Mouse (Mus musculus) C2C12 (cell line): ENCODE measurements around the gene Gm36079.
"Not testable (repeated sequence)": the region's sequence is repeated elsewhere in the genome, so short reads cannot be mapped to it uniquely, and the experiment has no call there.

Experiments
- CTCF ChIP-seq: IDR thresholded peaks from one replicate; pipeline ENCODE4 v1.5.1; 2011; ENCODE audit not compliant: control insufficient read depth, insufficient read depth, insufficient read length
- MAX ChIP-seq: IDR thresholded peaks from one replicate; pipeline ENCODE4 v1.6.1; 2011; ENCODE audit warnings: mild to moderate bottlenecking, control low read depth
- USF1 ChIP-seq: IDR thresholded peaks from one replicate; pipeline ENCODE4 v1.6.1; 2011; ENCODE audit warnings: low read depth, mild to moderate bottlenecking, control low read depth, moderate library complexity

DNA sequence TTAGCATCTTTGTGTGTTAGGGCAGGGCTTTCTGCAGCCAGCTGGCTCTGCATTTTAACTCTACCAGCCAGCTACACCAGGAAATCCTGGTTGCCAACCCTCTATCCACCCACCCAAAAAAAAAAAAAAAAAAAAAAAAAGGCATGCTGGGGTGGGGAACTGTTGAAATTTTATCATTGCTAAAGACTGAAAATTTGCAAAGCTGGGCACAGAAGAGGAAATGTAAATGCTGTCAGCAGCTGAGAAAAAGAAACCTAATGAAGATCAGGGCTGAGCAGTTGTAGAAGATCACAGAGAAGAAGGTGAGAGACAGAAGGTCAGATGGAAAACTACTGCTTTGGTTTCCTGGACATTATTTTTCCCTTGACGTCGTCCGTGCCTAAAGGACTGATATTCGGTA is 36.1 kb upstream of the Gm36079 start:
- TF ChIP-seq MAX, CTCF, USF1: not testable (repeated sequence)
